Mouse (Mus musculus) liver (tissue): ENCODE results near the gene Pdzd2.
A peak's percentile ranks its signal among the peaks of the same experiment; 100 is the strongest.

Source experiments
- DNase-seq: peaks from one replicate; pipeline ENCODE4 v3.0.0-alpha.2; 2020; ENCODE audit warnings: mixed read lengths

The Pdzd2 gene

DNA sequence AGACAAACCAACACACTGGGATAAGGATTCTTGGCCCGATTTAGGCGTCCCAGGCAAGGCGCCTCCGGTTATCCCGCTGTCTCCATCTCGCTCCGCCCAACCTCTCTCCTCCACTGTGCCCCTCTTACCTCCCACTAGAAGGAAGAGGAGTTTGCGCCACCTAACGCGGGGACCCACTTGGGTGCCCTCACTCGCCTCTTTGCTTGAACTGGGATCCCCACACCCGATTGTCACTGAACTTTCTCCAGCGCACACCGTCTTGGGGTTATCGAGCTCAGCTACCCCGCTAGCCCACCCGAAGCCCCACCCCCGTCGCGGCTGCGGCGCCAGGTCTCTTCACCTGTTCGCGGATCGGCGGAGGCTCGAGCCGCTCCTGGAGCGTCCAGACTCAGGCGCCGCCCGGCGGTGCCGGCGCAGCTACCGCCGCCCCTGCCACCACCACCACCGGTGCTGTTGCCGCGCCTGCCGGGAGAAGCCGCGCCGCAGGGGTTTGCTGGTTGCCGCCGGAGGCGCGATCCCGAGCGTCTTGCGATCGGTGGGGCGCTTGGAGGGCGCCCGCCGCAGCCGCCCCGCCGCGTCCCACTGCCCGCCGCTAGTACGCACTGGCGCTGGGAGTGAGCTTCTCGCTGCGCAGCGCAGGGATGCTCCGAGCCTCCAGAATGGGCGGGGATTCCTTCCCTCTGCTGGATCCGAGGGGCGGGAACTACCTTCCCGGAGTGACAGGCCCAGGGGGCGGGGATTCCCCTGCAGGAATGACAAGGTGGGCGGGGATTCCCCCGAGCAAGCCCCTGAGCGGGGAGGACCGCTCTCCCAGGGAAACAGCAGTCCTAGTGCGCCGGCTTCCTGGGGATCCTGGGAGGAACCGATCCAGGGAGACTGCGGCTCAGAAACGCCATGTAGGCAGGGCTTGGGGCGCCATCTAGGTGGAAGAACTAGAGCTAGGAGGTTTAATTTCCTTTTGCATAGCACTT lies at the start of gene Pdzd2:
Gene Pdzd2, minus strand, starts transcription at position 648 of the 971 bp plus-strand sequence.
- DNase-seq: peak; percentile 89

- no peak for DNase-seq
Measured at GRCm38 (mm10) chr15:12789406-12789867, 49.7 kb upstream of the Pdzd2 start.

DNA sequence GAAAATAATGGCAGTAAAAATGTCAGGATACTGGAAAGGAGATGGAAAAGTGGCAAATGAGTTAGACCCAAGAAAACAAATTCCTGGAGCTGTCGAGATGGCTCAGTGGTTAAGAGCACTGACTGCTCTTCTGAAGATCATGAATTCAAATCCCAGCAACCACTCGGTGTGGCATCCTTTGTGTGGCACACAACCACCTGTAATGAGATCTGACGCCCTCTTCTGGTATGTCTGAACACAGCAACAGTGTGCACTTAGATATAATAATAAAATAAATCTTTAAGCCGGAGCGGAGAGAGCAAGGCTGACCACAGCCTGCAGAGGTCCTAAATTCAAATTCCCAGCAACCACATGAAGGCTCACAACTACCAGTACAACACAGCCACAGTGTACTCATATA lies 48.8 kb upstream of the Pdzd2 start:
- DNase-seq: no peak

DNA sequence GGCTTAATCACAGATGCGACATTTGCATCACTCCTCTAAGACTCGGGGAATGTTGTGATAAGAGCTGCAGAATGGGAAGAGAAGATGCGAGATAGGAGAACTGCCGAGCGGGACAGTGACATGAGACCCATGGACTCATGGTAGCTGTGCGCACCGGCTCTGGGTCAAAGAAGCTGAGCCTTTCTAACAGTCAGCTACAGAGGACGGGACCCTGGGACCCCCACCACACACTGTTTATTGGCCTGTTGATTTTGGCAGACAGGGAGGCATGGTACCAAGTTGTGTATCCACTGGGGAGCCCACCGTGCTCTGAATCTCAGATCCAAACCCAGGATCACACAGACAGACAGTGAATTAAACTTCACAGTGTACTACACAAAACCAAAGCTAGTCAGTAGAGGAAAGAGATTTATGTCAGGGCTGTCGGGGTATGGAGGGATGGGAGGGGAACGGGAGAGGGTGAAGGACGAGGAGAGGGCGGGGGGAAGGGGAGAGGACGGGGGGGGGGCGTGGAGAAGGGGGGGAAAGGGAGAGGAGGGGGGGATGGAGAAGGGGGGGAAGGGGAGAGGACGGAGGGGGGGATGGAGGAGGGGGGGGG lies 42.1 kb upstream of the Pdzd2 start:
- no peak for DNase-seq

- DNase-seq: no peak
Measured at GRCm38 (mm10) chr15:12781296-12781695, 41.6 kb upstream of the Pdzd2 start.

GRCm38 (mm10) chr15:12774149-12774753 lies 34.5 kb upstream of the Pdzd2 start:
- no peak for DNase-seq

GRCm38 (mm10) chr15:12770958-12771357 lies 31.2 kb upstream of the Pdzd2 start:
- DNase-seq: no peak

GRCm38 (mm10) chr15:12766848-12767247 lies 27.1 kb upstream of the Pdzd2 start:
- DNase-seq: no peak

- DNase-seq: no peak
Measured at GRCm38 (mm10) chr15:12763147-12763546, 23.4 kb upstream of the Pdzd2 start.

DNA sequence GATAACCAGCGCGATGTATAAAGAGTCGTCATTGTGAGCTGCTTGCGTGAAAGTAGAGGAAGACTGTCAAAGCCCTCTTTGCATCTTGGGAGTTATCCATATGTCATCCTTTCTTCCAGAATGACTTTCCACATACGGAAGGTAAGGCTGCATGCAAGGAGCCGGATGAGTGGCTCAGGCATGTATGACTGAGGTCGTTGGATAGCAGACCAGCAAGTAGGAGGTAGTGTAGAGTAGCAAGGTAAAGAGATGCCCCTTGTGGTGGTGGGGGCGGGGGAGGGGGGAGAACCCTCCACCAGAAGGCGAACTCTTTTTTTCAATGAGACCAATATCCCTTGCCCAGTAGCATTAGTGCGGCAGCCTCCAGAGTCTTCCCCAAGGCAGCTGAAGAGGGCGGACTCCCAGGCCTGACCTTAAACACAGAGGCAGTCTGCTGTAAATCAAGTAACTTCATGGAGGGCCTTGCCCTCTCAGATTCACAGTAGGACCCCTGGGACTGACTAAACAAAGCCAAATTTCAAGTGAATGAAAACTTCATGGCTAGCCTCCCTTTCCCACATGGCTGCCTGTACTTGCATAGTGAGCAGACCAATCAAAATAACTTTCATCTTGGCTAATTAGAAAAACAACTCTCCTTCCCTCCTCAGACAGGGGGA lies 22.7 kb upstream of the Pdzd2 start:
- no peak for DNase-seq

- DNase-seq: no peak
Measured at GRCm38 (mm10) chr15:12760747-12761146, 21.0 kb upstream of the Pdzd2 start.

- DNase-seq: no peak
Measured at GRCm38 (mm10) chr15:12758461-12758860, 18.7 kb upstream of the Pdzd2 start.

GRCm38 (mm10) chr15:12757757-12758156 lies 18.0 kb upstream of the Pdzd2 start:
- DNase-seq: no peak

DNA sequence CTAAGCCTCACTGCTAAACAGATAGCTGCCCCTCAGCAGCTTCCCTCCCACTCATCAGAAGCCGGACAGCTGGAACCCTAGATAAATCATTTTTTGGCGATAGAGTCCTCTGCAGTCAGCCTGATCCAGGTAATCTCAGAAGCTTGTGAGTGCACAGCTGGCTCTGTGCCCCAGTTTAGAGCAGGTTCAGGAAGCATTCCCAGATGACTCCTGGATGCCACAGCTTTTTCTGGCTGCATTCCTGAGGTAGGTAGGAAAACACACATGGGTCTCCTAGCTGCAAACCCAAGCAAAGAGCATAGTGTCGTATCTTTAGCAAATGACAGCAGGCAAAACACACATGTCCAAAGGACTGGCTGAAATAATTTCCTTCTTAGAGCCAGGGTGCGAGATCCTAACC lies 13.5 kb upstream of the Pdzd2 start:
- no peak for DNase-seq

GRCm38 (mm10) chr15:12750963-12751362 lies 11.2 kb upstream of the Pdzd2 start:
- no peak for DNase-seq

- DNase-seq: no peak
Measured at GRCm38 (mm10) chr15:12749549-12750301, 10.0 kb upstream of the Pdzd2 start.

GRCm38 (mm10) chr15:12742117-12742906 lies 2.6 kb upstream of the Pdzd2 start:
- no peak for DNase-seq

GRCm38 (mm10) chr15:12738301-12739093 lies 1.2 kb downstream of the Pdzd2 start:
- no peak for DNase-seq

GRCm38 (mm10) chr15:12735208-12735607 lies 4.5 kb downstream of the Pdzd2 start:
- DNase-seq: no peak

DNA sequence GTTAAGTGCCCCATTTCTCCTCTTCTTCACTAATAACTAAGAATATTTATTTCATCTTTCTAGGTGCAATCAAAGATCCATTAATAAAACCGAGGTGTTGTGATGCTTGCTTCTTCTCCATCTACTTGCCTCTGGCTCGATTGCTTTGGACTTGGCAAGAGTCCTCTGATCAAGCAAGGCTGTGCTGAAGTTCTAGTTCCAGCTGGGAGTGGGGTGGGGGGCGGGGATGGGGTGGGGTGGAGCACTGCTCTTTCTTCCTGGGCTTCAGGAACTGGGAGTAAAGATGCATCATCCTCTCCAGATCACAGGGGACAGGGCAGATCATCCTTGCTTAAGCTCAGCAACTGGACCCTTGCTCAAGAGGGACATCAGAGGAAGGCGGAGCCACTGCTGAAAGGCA lies 5.5 kb downstream of the Pdzd2 start:
- no peak for DNase-seq

DNA sequence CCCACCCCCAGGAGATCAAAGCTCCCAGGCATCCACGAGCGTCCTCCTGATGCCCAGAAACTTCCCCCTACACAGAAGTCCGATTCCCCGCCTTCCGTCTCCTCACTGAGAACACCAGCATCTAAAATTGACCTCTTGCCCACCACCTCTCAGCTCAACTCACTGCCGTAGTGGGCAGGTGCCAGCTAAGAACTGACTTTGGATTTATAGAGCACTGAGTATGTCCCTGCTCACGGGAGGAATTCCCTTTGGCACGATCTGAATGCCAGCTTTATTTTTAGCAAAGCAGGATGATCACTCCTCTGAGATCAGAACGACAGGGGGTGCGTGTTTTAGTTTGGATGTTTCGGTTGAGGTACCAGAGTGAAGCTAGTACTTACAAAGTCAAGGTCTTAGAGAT lies 7.1 kb downstream of the Pdzd2 start:
- no peak for DNase-seq
